Mouse (Mus musculus) brain, embryonic 14.5 days (tissue): ENCODE results near the gene Olfr96. TPM values are rescaled to one million over a fixed set of nuclear protein-coding genes. Genes with fewer than 3 reads are reported as not detected.

Experiments
- DNase-seq: peaks from one replicate; pipeline ENCODE4 v3.0.0-alpha.2; 2011; ENCODE audit warnings: low read depth
- CTCF ChIP-seq: fragments of 200-500 bp; IDR thresholded peaks from 2 replicates; pipeline ENCODE4 v1.5.1; 2012; ENCODE audit warnings: inconsistent platforms, mild to moderate bottlenecking, moderate library complexity, borderline replicate concordance; ENCODE audit not compliant: insufficient read depth, insufficient read length; ENCODE audit errors: extremely low read depth
- POLR2A ChIP-seq: fragments of 200-500 bp; IDR thresholded peaks from 2 replicates; pipeline ENCODE4 v1.6.1; 2012; ENCODE audit warnings: mild to moderate bottlenecking, inconsistent platforms, borderline replicate concordance; ENCODE audit not compliant: poor library complexity, insufficient read depth, insufficient read length, severe bottlenecking; ENCODE audit errors: extremely low read depth
- polyA plus RNA-seq: library from polyadenylated mRNA; depleted of rRNA; stranded (reverse); fragments of >200 nt; gene quantifications from 2 replicates; pipeline ENCODE4 v1.2.3, GENCODE M21; 2012; rRNA removed

Gene Olfr96
- polyA plus RNA-seq, 1 experiment = not detected

DNA sequence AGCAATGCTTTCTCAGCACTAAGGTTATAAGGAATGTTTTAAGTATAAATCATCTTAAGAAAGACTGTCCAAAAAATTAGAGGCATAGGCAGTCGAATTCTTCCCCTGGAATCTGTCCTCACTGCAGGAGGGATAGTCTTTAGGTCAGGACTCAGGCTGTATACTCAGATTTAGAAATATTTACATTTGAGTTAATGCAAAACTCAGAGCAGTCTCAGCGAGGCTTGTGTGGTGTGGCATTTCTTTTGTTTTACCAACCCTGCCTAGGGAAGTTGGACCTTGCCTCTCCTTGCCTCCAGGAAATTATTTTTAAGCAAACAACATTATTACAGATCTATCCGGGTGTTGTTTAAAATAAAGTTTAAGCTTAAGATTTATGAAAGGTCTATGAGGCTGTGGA is 22.3 kb downstream of the Olfr96 start:
- DNase-seq = no peak
- TF ChIP-seq POLR2A (no peak), CTCF (no peak)

DNA sequence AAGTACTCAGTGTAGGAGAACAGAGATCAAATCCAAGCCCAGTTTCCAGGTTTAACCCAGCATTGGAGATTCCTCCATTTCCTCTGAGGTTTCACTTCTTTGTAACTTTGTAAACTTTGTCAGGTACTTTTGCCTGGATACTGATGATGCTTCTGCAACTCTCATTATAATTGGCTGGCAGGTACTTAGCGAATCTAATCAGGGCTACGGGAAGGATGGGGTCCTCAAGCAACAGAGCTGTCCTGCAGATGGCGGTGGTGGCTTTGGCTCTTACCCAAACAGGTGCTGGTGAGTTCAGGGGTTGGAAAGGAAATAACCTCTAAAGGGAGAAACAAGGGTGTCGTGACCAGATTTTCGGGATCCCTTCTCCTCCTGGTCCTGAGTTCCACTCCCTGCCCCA is 26.8 kb downstream of the Olfr96 start:
- DNase-seq = peak; percentile 37
- no peak for TF ChIP-seq CTCF
- no peak for TF ChIP-seq POLR2A

DNA sequence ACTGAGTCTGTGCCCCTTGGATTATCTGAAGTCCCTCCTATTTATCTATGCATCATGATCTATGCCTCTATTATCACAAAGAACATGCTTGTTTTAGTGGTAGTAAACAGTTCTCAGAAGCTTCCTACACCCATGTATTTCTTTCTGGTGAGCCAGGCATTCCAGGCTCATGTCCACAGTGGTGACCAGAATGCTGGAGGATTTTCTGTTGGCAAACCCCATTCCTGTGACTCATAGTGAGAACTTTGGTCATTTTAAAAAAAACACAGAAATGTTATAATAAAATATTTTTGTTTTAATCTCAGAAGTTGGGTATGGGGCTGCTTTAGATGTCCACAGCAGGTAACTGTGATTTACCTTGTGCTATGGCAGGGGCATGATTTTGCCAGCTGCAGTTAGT is 29.5 kb downstream of the Olfr96 start:
- TF ChIP-seq POLR2A (no peak), CTCF (no peak)
- no peak for DNase-seq

DNA sequence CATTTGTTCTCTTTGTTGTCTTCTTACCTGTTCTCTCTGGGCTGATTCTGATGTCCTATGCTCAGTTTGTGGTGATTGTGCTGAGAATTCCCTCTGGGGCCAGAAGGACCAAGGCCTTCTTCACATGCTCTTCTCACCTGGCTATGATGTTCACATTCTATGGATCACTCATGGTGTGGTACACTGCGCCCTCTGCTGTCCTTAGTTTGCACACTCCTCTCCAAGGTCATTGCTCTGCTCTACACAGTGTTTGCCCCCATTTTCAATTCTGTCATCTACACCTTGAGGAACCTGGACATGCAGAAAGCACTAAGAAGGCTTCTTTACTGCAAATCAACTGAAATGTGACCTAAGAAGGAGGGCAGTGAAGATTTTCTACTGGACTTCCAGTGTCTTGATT is 30.6 kb downstream of the Olfr96 start:
- DNase-seq = no peak
- TF ChIP-seq CTCF (peak; percentile 40; the same call in 1 of the 2 replicates), POLR2A (no peak)

DNA sequence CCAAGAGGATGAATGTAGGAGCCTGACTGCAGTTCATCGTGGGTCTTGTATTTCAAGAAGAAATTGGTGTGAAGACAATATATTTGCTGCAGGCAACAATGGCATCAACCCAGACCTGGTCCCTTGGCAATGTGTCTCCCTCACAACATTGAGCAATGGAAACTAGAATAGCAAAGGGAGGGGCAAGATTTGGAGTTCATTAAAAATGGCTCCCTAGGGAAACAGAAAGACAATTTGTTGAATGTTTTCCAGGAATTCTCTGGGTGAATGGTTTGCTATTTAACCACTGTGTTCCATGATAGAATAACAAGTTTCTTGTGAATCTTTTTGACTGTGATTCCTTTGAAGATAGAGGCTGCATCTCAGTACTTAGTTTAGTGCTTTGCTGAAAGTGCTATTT is 43.7 kb downstream of the Olfr96 start, which contains the start of gene Olfr98:
Gene Olfr98 (minus strand): TSS at position 124 of the 400 bp plus-strand sequence.
- TF ChIP-seq CTCF = no peak
- TF ChIP-seq POLR2A = no peak
- no peak for DNase-seq

DNA sequence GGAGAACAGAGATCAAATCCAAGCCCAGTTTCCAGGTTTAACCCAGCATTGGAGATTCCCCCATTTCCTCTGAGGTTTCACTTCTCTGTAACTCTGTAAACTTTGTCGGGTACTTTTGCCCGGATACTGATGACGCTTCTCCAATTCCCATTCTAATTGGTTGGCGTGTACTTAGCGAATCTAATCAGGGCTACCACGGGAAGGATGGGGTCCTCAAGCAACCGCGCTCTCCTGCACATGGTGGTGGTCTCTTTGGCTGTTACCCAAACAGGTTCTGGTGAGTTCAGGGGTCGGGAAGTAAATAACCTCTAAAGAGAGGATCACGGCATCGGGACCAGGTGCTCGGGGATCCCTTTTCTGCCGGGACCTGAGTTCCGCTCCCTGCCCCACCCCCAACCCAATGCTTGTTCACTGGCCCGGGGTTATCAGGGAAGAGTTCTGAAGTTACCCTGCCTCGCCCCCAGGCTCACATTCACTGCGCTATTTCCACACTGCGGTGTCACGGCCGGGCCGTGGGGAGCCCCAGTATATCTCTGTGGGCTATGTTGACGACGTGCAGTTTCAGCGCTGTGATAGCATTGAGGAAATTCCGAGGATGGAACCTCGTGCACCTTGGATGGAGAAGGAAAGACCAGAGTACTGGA is 50.2 kb downstream of the Olfr96 start, which contains the start of gene H2-M3:
Gene H2-M3 (plus strand): TSS at position 163 of the 644 bp plus-strand sequence.
- DNase-seq = peak; percentile 91
- TF ChIP-seq POLR2A (no peak), CTCF (no peak)

DNA sequence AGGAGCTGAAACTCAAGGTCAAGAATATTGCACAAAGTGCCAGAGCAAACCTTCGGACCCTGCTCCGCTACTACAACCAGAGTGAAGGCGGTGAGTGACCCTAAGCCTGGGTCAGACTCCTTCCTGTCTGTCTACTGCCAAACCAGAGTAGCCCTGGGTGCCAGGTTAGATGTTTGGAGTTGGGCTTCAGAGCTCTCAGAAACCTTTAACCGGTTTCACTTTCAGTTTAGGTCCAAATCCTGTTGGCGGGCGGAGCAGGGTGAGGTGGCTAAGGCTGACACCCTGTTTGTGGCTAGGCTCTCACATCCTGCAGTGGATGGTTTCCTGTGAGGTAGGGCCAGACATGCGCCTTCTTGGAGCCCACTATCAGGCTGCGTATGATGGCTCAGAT is 50.8 kb downstream of the Olfr96 start:
- TF ChIP-seq POLR2A (no peak), CTCF (no peak)
- DNase-seq = no peak

DNA sequence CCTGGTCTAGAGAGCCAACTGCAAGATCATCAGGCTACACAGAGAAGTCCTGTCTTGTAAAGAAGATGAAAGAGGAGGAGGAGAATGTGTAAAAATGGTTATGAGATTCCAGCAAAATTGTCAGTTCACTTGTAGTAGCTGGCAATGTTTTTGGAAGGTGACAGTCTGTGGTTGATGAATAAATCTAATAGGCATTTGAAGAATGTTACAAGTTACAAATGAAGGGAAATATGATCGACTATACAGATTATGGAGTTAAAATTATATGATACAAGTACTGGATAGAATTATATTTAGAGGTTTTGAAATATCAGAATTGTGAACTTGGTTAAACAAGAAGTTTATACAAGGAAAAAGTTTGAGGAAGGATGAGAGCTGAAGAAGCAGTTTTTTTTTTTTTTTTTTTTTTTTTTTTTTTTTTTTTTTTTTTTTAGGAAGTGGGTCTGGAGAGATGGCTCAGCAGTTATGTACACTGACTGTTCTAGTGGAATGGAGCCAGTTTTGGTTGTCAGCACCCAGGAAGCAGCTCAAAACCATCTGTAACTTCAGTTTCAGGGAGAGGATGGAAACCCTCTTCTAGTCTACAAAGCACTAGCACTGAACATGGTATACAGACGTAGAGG is 55.8 kb downstream of the Olfr96 start:
- DNase-seq = no peak
- no peak for TF ChIP-seq POLR2A
- no peak for TF ChIP-seq CTCF

Other genes with a start within 250 kb of the Olfr96 start
- 1.5 and 1.6 TPM in 2 replicates for gene 2410137M14Rik, start 238.9 kb upstream of the Olfr96 start, polyA plus RNA-seq
- gene H2-M5, start 230.6 kb upstream of the Olfr96 start, polyA plus RNA-seq = 13.4 and 16.0 TPM in 2 replicates
- gene Zfp57, start 219.0 kb upstream of the Olfr96 start, polyA plus RNA-seq = 352 and 386 TPM in 2 replicates
- gene Mog, start 196.7 kb upstream of the Olfr96 start, polyA plus RNA-seq = not detected in 2 replicates
- 238 and 282 TPM in 2 replicates for gene Gabbr1, start 174.2 kb upstream of the Olfr96 start, polyA plus RNA-seq
- gene Olfr90, start 131.6 kb upstream of the Olfr96 start, polyA plus RNA-seq = not detected in 2 replicates
- not detected in 2 replicates for gene Olfr91, start 121.9 kb upstream of the Olfr96 start, polyA plus RNA-seq
- not detected in 2 replicates for gene Olfr92, start 100.1 kb upstream of the Olfr96 start, polyA plus RNA-seq
- not detected in 2 replicates for gene Olfr93, start 58.7 kb upstream of the Olfr96 start, polyA plus RNA-seq
- gene Ubd, start 26.3 kb upstream of the Olfr96 start, polyA plus RNA-seq = not detected in 2 replicates
- gene Olfr94, start 19.2 kb upstream of the Olfr96 start, polyA plus RNA-seq = not detected in 2 replicates
- gene Olfr95, start 7.0 kb upstream of the Olfr96 start, polyA plus RNA-seq = 0.03 and 0.05 TPM in 2 replicates
- gene Olfr97, start 17.2 kb downstream of the Olfr96 start, polyA plus RNA-seq = not detected in 2 replicates
- gene Olfr98, start 43.6 kb downstream of the Olfr96 start, polyA plus RNA-seq = not detected in 2 replicates
- 0.42 and 0.68 TPM in 2 replicates for gene H2-M3, start 50.1 kb downstream of the Olfr96 start, polyA plus RNA-seq
- gene Olfr99, start 63.3 kb downstream of the Olfr96 start, polyA plus RNA-seq = not detected in 2 replicates
- not detected in 2 replicates for gene Olfr101, start 84.2 kb downstream of the Olfr96 start, polyA plus RNA-seq
- gene Olfr102, start 96.9 kb downstream of the Olfr96 start, polyA plus RNA-seq = not detected in 2 replicates
- gene Olfr103, start 119.6 kb downstream of the Olfr96 start, polyA plus RNA-seq = not detected in 2 replicates
- gene Olfr104-ps, start 139.4 kb downstream of the Olfr96 start, polyA plus RNA-seq = not detected in 2 replicates
- not detected in 2 replicates for gene Olfr105-ps, start 158.9 kb downstream of the Olfr96 start, polyA plus RNA-seq
- gene Olfr106-ps, start 170.2 kb downstream of the Olfr96 start, polyA plus RNA-seq = not detected in 2 replicates
- not detected in 2 replicates for gene Olfr107, start 179.1 kb downstream of the Olfr96 start, polyA plus RNA-seq
- gene Olfr108, start 225.3 kb downstream of the Olfr96 start, polyA plus RNA-seq = not detected in 2 replicates
- not detected in 2 replicates for gene Olfr109, start 238.8 kb downstream of the Olfr96 start, polyA plus RNA-seq